Mouse (Mus musculus) 3T3-L1 (cell line): ENCODE results near the gene Gucy2d.
A peak's percentile ranks its signal among the peaks of the same experiment; 100 is the strongest.

Experiments used
- DNase-seq: peaks from one replicate; pipeline ENCODE4 v3.0.0-alpha.2; 2015; ENCODE audit warnings: low read depth, low spot score

Gucy2d gene

GRCm38 (mm10) chr7:98523070-98523812 lies 83.0 kb downstream of the Gucy2d start:
- DNase-seq = peak; percentile 54

- peak; percentile 88 for DNase-seq
These were observed 83.7 kb downstream of the Gucy2d start for GRCm38 (mm10) chr7:98523813-98524361.

GRCm38 (mm10) chr7:98524401-98524800 lies 84.2 kb downstream of the Gucy2d start:
- DNase-seq = peak; percentile 43

- DNase-seq = peak; percentile 75
These were observed 84.9 kb downstream of the Gucy2d start for GRCm38 (mm10) chr7:98524869-98525699.
